Mouse (Mus musculus): ENCODE results near the gene Mcl1. TPM values are rescaled to one million over a fixed set of nuclear protein-coding genes. Genes with fewer than 3 reads are reported as not detected.
"Not testable (repeated sequence)": the region's sequence is repeated elsewhere in the genome, so short reads cannot be mapped to it uniquely, and the experiment has no call there.

Gene Mcl1
- total RNA-seq, 2 experiments from 2014 or later = 62.2 to 63.0 TPM

DNA sequence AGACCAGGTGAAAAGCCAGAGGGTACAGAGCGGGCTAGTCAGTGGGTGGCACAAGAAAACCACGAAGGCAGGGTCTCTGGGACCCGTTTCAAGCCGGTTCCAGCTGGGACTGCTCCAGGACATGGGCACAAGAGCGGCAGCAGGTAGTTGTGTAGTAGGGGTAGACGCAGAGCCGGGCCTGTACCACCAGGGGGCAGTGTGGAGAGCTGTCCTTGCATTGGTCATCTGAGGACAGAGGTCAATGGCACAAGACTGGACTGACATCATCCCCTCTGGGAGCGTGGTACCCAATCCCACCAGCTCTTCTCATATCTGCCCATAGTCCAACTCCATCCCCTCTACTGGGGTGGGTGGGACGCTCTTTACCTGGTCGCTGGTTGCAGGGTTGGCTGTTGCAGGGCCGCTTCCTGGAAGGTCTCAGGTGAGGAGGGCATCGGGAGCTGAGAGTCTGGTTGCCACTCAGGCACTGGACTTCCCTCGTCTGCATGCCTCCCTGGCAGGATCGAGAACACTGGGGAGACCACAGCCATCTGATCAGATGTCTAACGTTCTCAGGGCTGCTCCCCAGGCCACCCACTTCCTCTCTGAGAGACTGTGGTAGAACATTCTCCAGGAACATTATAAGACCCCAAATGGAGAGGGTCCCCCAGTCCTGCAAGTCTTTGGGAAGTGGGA, 18.3 kb downstream of the Mcl1 start:
- DNase-seq (ENCODE audit: extremely low spot score in 1 of 2, low spot score in 2 of 2) = peak in 1 of 2 experiments; percentile 80
- intact Hi-C loops (cut with DNase I) = no loop called here

- intact Hi-C loops (cut with DNase I) = no loop called here
Observed at GRCm38 (mm10) chr3:95677420-95678090, 19.0 kb downstream of the Mcl1 start.

GRCm38 (mm10) chr3:95679551-95679950, 21.0 kb downstream of the Mcl1 start:
- intact Hi-C loops (cut with DNase I) = no loop called here
- DNase-seq (ENCODE audit: extremely low spot score in 1 of 2, low spot score in 2 of 2) = no peak

More at GRCm38 (mm10) chr3:95677420-95678090, 19.0 kb downstream of the Mcl1 start:
- no peak for DNase-seq (ENCODE audit: extremely low spot score in 1 of 2, low spot score in 2 of 2)

- intact Hi-C loops (cut with DNase I) = no loop called here
- no peak for DNase-seq (ENCODE audit: extremely low spot score in 1 of 2, low spot score in 2 of 2)
Observed at GRCm38 (mm10) chr3:95680673-95681072, 22.1 kb downstream of the Mcl1 start.

DNA sequence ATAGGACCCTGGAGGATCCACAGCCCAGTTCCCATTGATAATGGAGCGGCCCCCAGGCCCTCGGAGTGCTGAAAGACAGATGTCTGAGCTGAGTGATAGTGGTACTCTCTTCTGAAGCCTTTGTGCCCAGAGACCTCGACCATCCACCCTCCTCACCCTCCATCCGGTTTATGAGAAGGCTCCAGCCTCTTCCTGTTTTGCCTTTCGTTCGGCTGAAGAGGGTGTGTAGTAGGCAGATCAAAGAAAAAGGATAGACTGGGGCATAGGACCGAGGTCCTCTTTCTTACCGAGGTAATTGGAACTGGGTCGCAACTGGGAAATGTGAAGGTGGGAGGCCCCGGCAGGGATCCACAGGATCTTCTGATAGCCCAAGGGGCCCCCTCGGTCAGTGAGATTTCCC, 22.8 kb downstream of the Mcl1 start:
- intact Hi-C loops (cut with DNase I) = no loop called here

GRCm38 (mm10) chr3:95682878-95683277, 24.3 kb downstream of the Mcl1 start:
- intact Hi-C loops (cut with DNase I) = no loop called here
- no peak for DNase-seq (ENCODE audit: extremely low spot score in 1 of 2, low spot score in 2 of 2)

More for the DNA sequence above, 22.8 kb downstream of the Mcl1 start:
- DNase-seq (ENCODE audit: extremely low spot score in 1 of 2, low spot score in 2 of 2) = no peak

DNA sequence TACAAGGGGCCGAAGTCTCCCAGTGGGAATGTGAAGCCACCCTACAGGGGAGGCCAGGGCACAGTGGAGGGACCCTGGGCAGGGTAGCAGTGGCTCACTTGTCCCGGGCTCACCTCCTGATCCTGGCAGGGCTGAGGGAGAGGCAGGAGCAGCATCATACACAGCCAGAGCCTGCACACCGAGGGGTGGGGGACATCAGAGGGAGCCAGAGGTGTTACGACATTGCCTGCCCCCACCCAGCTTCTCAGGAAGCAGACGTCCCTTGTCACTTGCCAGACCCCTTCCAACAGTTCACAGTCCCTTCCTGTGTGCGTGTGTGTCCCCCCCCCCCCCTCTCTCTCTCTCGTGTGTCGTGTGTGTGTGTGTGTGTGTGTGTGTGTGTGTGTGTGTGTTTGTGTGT, 26.3 kb downstream of the Mcl1 start:
- intact Hi-C loops (cut with DNase I) = no loop called here
- no peak for DNase-seq (ENCODE audit: extremely low spot score in 1 of 2, low spot score in 2 of 2)

GRCm38 (mm10) chr3:95685301-95685700, 26.7 kb downstream of the Mcl1 start:
- DNase-seq (ENCODE audit: extremely low spot score in 1 of 2, low spot score in 2 of 2) = no peak
- intact Hi-C loops (cut with DNase I) = no loop called here

- intact Hi-C loops (cut with DNase I) = no loop called here
- no peak for DNase-seq (ENCODE audit: extremely low spot score in 1 of 2, low spot score in 2 of 2)
Observed at GRCm38 (mm10) chr3:95685701-95686100, 27.1 kb downstream of the Mcl1 start.

GRCm38 (mm10) chr3:95686492-95687167, 28.0 kb downstream of the Mcl1 start:
- intact Hi-C loops (cut with DNase I) = no loop called here
- DNase-seq (ENCODE audit: extremely low spot score in 1 of 2, low spot score in 2 of 2) = no peak

DNA sequence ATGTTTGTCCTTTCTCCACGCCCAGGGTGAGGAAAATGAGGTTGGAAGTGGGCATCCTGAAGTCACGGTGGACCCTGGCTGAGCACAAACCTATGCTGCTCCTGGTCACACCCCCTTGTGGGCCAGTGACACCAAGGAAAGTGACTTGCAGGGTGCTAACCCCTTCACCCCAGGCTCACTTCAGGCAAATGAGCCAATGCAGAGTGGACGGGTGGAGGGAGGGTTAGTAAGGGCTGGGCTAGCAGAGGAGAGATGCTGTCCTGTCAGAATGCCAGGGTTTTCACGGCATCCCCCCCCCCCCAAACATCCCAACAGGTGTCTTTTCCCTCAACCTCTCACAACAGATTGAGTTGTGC, 28.6 kb downstream of the Mcl1 start:
- no peak for DNase-seq (ENCODE audit: extremely low spot score in 1 of 2, low spot score in 2 of 2)
- intact Hi-C loops (cut with DNase I) = no loop called here

DNA sequence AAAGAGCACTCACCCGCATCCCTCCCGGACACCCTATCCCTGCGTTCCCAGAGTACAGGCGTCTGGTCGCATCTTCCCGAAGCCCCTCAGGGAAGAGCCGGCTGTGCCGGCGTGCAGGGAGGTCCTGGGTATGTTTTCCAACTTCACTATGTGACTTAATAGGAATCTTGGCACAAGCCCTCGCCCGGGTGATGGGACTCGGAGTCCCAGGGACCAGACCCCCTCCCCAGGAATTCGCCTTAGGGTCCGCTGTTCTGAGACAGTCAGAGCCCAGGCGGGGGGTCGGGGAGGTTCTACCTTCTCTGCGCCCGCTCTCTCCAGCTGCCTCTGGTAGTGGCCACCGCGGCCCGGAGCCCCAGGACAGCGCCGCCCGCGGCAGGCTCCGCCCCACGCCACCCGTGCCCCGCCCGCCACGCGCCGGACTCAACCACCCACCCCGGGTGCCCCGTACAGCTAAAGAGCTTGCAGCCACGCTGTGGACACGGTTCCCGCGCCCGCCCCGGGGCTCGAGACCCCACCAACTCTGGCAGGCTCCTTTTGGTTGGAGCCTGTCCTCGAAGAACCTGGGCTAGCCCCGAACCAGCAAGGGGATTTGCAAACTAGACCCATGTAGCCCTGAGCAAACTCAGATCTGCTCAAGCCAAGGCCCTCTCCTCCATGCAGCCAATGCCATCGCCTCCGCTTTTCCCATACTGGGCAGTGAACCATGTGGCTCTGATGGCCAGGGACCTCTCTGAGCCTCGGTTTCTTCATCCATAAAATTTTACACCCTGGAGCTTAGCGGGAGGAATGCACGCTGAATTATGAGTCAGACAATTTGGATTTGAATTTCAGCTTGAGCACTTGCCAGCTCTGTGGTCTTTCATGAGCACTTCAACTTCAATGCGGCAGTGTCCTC, 29.2 kb downstream of the Mcl1 start, which contains the start of gene Adamtsl4:
Gene Adamtsl4, minus strand, starts transcription at position 394 of the 898 bp plus-strand sequence.
- intact Hi-C loops (cut with DNase I) = no loop called here
- DNase-seq (ENCODE audit: extremely low spot score in 1 of 2, low spot score in 2 of 2) = peak in 1 of 2 experiments; percentile 76

DNA sequence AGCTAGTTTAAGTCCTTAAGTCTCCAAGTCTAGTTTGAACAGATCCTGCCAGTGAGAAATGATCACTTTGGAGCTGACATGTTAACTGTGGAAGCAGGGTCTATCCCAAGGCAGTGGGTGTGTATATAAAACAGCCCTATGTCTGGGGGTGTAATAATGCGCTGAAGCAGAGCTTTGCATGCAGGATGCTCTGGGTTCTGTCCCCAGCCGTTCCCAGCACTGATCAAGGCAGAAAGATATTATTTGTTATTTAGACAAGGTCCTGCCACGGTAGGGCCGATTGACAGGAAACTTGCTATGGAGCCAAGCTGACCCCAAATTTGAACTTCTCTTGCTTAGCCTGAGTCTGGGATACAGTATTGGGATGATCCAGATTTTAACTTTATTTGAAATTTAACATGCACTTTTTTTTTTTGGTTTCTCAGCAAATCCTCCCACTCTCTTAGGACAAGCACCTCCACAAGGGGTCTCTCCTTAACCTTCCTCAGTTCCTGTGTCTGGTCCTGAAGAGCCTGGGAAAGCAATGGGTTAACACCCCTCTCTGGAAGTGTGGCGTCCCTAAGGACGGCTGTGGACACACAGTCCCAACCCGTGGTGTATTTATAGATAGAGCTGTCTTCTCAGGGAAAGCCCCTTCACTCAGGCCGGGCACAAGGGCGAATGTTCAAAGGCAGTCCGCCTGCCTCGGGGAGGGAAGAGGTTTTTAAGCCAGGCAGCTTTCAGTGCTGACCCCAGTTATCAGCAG, 30.8 kb downstream of the Mcl1 start:
- DNase-seq (ENCODE audit: extremely low spot score in 1 of 2, low spot score in 2 of 2) = no peak
- intact Hi-C loops (cut with DNase I) = no loop called here

DNA sequence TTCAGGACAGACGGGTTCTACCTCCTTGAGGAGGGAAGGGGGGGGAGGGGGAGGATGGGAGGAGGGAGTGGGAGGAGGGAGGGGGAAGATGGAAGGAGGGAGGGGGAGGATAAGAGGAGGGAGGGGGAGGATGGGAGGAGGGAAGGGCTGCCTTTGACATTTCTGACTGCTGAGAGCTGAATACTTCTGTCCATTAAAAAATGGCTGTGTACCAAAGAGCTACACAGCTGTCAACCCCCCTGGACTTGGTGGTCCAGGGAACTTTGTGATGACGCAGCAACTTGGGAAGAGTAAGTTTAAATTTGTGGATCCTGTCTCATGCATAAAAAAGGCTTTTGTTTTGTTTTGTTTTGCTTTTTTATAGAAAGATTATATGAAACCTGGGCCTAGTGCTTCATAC, 31.4 kb downstream of the Mcl1 start:
- intact Hi-C loops (cut with DNase I) = no loop called here
- no peak for DNase-seq (ENCODE audit: extremely low spot score in 1 of 2, low spot score in 2 of 2)

- intact Hi-C loops (cut with DNase I); DNase-seq (ENCODE audit: extremely low spot score in 1 of 2, low spot score in 2 of 2): not testable (repeated sequence)
Observed at GRCm38 (mm10) chr3:95690552-95690951, 32.0 kb downstream of the Mcl1 start.

DNA sequence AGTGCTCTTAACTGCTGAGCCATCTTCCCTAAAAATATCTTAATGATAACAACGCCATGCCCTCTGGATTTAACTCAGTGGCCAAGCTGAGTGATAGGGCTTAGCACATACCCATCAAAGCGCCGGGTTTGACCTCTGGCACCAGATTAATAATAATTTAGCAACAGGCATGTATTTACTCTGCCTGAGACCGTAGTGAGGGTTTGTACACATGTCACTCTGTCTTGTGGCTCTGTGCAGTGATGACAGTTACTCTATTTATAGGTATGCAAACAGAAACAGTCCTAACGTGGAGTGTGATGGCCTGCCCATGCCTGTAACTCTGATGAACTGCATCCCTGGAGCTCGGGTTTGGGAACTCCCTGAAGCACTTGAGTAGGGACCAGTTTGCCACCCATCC, 34.1 kb downstream of the Mcl1 start:
- intact Hi-C loops (cut with DNase I) = no loop called here
- DNase-seq (ENCODE audit: extremely low spot score in 1 of 2, low spot score in 2 of 2) = no peak

DNA sequence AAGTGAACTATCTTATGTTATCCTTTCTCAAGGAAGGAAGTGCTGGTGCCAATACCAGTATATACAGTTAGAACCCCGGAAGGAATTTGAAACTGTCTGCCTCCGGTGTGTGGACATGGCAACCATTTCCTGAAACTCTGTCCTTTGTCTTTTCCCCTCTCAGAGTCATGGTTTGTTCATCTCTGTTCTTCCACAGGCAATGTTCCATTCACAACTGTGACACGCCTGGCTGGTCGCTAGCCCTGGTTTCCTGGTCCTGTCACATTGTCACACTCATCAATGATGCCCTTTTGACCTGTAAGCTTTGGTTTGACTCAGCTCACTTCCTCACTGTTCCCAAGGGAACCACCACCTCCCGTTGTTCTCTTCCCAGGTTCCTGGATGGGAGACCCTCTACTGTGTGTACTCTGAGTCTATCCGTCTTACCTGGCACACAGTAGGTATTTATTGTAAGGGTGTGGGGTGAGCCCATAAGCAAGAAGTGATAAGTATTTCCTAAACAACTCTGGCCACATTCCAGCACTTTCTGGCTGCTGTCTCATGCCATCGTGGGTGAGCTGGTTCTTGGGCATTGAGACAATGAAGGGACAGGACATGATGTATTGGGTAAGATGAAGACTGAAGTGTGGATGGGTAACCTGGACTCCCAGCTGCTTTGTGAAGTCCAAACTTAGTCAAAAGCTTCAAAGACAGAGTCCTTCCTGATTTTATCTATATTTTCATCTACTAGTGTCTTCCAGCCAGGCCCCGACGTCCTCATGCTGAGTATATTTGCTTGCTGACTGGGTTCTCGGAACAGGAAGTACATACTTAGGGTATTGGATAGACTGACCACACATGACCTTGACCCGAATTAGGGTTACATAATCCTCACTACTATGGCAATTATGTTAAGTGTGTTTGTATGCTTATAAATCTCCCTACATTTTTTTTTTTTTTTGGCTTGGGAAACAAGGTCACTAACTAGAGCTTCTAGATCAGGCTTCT, 35.5 kb downstream of the Mcl1 start:
- intact Hi-C loops (cut with DNase I) = no loop called here
- DNase-seq (ENCODE audit: extremely low spot score in 1 of 2, low spot score in 2 of 2) = no peak

Data from left cerebral cortex, postnatal 10 days (tissue).